Mouse (Mus musculus): ENCODE measurements around the gene Capn12. TPM values are rescaled to one million over a fixed set of nuclear protein-coding genes. Genes with fewer than 3 reads are reported as not detected.
"Not testable (repeated sequence)": the region's sequence is repeated elsewhere in the genome, so short reads cannot be mapped to it uniquely, and the experiment has no call there.

The Capn12 gene
- polyA plus RNA-seq, 1 experiment from 2014 or later, result 0.29 TPM

DNA sequence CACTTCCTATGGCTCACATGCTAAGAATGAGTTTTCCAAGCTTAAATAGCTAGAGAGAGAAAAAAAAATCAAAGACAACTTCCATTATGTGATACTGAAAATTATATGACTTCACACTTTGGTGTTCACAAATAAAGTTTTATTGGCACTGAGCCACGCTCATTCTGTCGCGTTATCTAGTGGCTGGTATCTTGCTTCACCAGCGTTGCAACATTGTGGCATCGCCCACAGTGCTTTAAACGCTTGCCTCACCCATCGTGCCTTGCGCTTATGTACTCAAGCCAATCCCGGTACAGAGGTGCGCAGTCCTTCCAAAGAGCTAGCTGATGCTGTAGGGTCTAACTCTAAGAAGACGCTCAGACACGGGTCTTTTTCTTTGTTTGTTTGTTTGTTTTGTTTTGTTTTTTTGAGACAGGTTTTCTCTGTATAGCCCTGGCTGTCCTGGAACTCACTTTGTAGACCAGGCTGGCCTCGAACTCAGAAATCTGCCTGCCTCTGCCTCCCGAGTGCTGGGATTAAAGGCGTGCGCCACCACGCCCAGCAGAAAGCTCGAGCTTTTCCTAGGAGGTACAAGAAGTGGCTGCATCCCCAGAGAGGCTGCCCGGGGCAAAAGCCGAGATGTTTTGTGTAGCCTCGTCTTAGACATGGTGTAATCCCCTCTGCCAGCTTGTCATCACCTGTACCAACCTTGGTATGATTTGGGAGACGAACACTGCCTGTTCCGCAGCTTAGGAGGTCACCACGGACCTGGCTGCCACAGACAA, 10.1 kb upstream of the Capn12 start:
- ATAC-seq, result no peak
- 83% methylated on average over 24 of the region's 24 CpGs for WGBS
- Histone ChIP-seq H3K27ac (ENCODE audit: low read length) (no peak overlapping the region), H3K4me1 (ENCODE audit: control insufficient read depth, insufficient read depth, low read length) (peaks cover 7% of the 10 kb centered on the region; the same call in 1 of the 2 replicates), H3K9me3 (ENCODE audit: control insufficient read depth, low read length) (no peaks in the 10 kb centered on the region), H3K36me3 (ENCODE audit: control insufficient read depth, insufficient read depth, low read length) (no peaks in the 10 kb centered on the region), H3K27me3 (replicated peaks; ENCODE audit: control insufficient read depth, insufficient read depth, low read length) (no peaks in the 10 kb centered on the region), H3K4me3 (ENCODE audit: low read length) (no peak overlapping the region), H3K4me2 (ENCODE audit: low read depth, low read length) (no peak overlapping the region), H3K9ac (ENCODE audit: low read depth, low read length) (no peak overlapping the region)

- H3K4me3 ChIP-seq (ENCODE audit: low read length), result no peak overlapping the region
- no peak overlapping the region for H3K4me2 ChIP-seq (ENCODE audit: low read depth, low read length)
- no peak overlapping the region for H3K9ac ChIP-seq (ENCODE audit: low read depth, low read length)
- WGBS, result 52% methylated on average over 2 of the region's 2 CpGs
- no peaks in the 10 kb centered on the region for H3K27me3 ChIP-seq (replicated peaks; ENCODE audit: control insufficient read depth, insufficient read depth, low read length)
- no peaks in the 10 kb centered on the region for H3K9me3 ChIP-seq (ENCODE audit: control insufficient read depth, low read length)
- no peak overlapping the region for H3K27ac ChIP-seq (ENCODE audit: low read length)
- ATAC-seq, result no peak
- H3K36me3 ChIP-seq (ENCODE audit: control insufficient read depth, insufficient read depth, low read length), result no peaks in the 10 kb centered on the region
- H3K4me1 ChIP-seq (ENCODE audit: control insufficient read depth, insufficient read depth, low read length), result no peaks in the 10 kb centered on the region
Observed at GRCm38 (mm10) chr7:28874565-28874964, 6.7 kb upstream of the Capn12 start.

DNA sequence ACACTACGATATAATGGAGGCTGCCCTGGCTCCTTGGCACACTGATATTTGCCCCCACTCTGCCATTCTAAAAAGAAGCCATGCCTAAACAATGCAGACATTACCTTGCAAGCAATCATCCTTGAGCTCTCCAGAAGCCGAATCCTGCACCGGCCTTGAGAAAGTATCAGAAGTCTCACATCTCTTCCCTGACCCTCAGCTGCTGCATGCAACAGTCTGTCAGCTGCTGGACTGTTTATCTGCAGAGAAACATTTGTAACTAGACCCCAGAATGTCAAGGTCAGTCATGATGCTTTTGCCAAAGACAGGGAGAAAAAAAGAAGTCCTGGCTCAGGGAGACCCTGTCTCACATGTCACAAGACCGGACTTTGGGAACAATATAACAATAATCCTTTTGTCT, 5.1 kb upstream of the Capn12 start:
- 76% methylated on average over 4 of the region's 4 CpGs for WGBS
- Histone ChIP-seq H3K27me3 (replicated peaks; ENCODE audit: control insufficient read depth, insufficient read depth, low read length) (no peaks in the 10 kb centered on the region), H3K4me3 (ENCODE audit: low read length) (no peak overlapping the region), H3K4me1 (ENCODE audit: control insufficient read depth, insufficient read depth, low read length) (no peaks in the 10 kb centered on the region), H3K27ac (ENCODE audit: low read length) (no peak overlapping the region), H3K9me3 (ENCODE audit: control insufficient read depth, low read length) (no peaks in the 10 kb centered on the region), H3K9ac (ENCODE audit: low read depth, low read length) (no peak overlapping the region), H3K4me2 (ENCODE audit: low read depth, low read length) (no peak overlapping the region), H3K36me3 (ENCODE audit: control insufficient read depth, insufficient read depth, low read length) (no peaks in the 10 kb centered on the region)
- no peak for ATAC-seq

GRCm38 (mm10) chr7:28877155-28877554, 4.1 kb upstream of the Capn12 start:
- ATAC-seq, result no peak
- Histone ChIP-seq H3K27ac (ENCODE audit: low read length) (no peak overlapping the region), H3K4me2 (ENCODE audit: low read depth, low read length) (no peak overlapping the region), H3K9me3 (ENCODE audit: control insufficient read depth, low read length) (no peaks in the 10 kb centered on the region), H3K4me1 (ENCODE audit: control insufficient read depth, insufficient read depth, low read length) (0 out of 2 replicates have a peak, but pooled peaks cover 2% of the 10 kb centered on the region), H3K4me3 (ENCODE audit: low read length) (no peak overlapping the region), H3K9ac (ENCODE audit: low read depth, low read length) (no peak overlapping the region), H3K36me3 (ENCODE audit: control insufficient read depth, insufficient read depth, low read length) (no peaks in the 10 kb centered on the region), H3K27me3 (replicated peaks; ENCODE audit: control insufficient read depth, insufficient read depth, low read length) (no peaks in the 10 kb centered on the region)
- WGBS, result 85% methylated on average over 7 of the region's 7 CpGs

DNA sequence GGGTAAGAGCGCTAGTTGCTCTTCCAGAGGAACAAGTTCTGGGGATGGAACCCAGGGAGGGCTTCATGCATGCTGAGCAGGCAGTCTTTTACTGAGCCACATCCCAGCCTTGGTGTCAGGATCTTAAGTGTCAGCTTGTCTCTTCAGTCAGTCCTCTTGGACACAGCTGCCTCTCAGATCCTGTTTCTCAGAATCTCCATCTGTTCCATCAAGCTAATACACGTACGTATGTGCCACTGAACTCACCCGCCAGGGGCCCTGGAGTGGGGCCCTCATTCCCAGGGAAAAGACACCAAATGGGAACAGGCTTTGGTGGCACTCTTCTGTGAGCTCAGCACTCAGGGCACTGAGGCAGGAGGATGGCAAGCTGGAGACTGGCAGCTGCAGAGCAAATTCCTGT, 3.4 kb upstream of the Capn12 start:
- H3K27ac ChIP-seq (ENCODE audit: low read length), result no peak overlapping the region
- H3K4me2 ChIP-seq (ENCODE audit: low read depth, low read length), result no peak overlapping the region
- no peak overlapping the region for H3K9ac ChIP-seq (ENCODE audit: low read depth, low read length)
- H3K4me1 ChIP-seq (ENCODE audit: control insufficient read depth, insufficient read depth, low read length), result 0 out of 2 replicates have a peak, but pooled peaks cover 2% of the 10 kb centered on the region
- ATAC-seq, result no peak
- no peaks in the 10 kb centered on the region for H3K27me3 ChIP-seq (replicated peaks; ENCODE audit: control insufficient read depth, insufficient read depth, low read length)
- H3K36me3 ChIP-seq (ENCODE audit: control insufficient read depth, insufficient read depth, low read length), result no peaks in the 10 kb centered on the region
- H3K9me3 ChIP-seq (ENCODE audit: control insufficient read depth, low read length), result no peaks in the 10 kb centered on the region
- 79% methylated on average over 4 of the region's 4 CpGs for WGBS
- no peak overlapping the region for H3K4me3 ChIP-seq (ENCODE audit: low read length)

GRCm38 (mm10) chr7:28879606-28880005, 1.6 kb upstream of the Capn12 start:
- H3K9me3 ChIP-seq (ENCODE audit: control insufficient read depth, low read length), result no peaks in the 10 kb centered on the region
- H3K27me3 ChIP-seq (replicated peaks; ENCODE audit: control insufficient read depth, insufficient read depth, low read length), result no peaks in the 10 kb centered on the region
- H3K9ac ChIP-seq (ENCODE audit: low read depth, low read length), result no peak overlapping the region
- no peak for ATAC-seq
- 0 out of 2 replicates have a peak, but pooled peaks cover 2% of the 10 kb centered on the region for H3K4me1 ChIP-seq (ENCODE audit: control insufficient read depth, insufficient read depth, low read length)
- no peaks in the 10 kb centered on the region for H3K36me3 ChIP-seq (ENCODE audit: control insufficient read depth, insufficient read depth, low read length)
- H3K4me2 ChIP-seq (ENCODE audit: low read depth, low read length), result no peak overlapping the region
- 78% methylated on average over 7 of the region's 7 CpGs for WGBS
- H3K27ac ChIP-seq (ENCODE audit: low read length), result no peak overlapping the region
- no peak overlapping the region for H3K4me3 ChIP-seq (ENCODE audit: low read length)

DNA sequence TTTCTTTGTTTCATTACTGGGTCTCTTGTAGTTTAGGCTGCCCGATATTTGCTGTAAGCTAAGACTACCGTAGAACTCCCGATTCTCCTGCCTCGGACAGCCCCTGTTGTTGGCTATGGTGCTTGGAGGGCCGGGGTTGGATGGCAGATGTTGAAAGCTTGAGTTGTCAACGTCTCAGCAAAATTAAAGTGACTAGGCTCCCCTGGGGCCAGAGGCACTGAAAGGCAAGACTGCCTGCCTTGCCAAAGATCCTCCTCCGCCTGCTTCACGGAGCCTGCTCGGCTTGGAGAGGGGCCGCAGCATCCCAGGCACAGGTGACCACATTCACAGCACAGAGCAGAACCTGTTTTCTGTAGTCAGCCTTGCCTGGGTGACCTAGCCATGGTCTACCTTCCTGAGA, 668 bp upstream of the Capn12 start:
- Histone ChIP-seq H3K4me1 (ENCODE audit: control insufficient read depth, insufficient read depth, low read length) (0 out of 2 replicates have a peak, but pooled peaks cover 2% of the 10 kb centered on the region), H3K27me3 (replicated peaks; ENCODE audit: control insufficient read depth, insufficient read depth, low read length) (no peaks in the 10 kb centered on the region), H3K4me2 (ENCODE audit: low read depth, low read length) (no peak overlapping the region), H3K4me3 (ENCODE audit: low read length) (no peak overlapping the region), H3K9me3 (ENCODE audit: control insufficient read depth, low read length) (no peaks in the 10 kb centered on the region), H3K27ac (ENCODE audit: low read length) (no peak overlapping the region), H3K36me3 (ENCODE audit: control insufficient read depth, insufficient read depth, low read length) (no peaks in the 10 kb centered on the region), H3K9ac (ENCODE audit: low read depth, low read length) (no peak overlapping the region)
- no peak for ATAC-seq
- 83% methylated on average over 10 of the region's 10 CpGs for WGBS

DNA sequence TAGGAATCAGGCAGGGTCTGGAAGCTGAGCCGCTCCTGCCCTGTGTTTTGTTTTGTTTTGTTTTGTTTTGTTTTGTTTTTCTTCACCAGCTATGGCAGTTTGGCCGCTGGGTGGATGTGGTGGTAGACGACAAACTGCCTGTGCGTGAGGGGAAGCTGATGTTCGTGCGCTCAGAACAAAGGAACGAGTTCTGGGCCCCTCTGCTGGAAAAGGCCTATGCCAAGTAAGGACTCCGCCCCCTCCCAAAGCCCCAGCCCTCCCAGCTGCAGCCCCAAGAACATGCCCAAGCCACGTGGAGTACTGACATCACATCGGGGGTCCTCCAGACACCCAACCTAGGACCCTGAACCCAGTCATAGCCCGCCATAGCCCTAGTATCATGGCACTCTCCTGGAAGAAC, 1.8 kb downstream of the Capn12 start:
- no peaks in the 10 kb centered on the region for H3K9me3 ChIP-seq (ENCODE audit: control insufficient read depth, low read length)
- no peak overlapping the region for H3K9ac ChIP-seq (ENCODE audit: low read depth, low read length)
- H3K36me3 ChIP-seq (ENCODE audit: control insufficient read depth, insufficient read depth, low read length), result no peaks in the 10 kb centered on the region
- no peak overlapping the region for H3K27ac ChIP-seq (ENCODE audit: low read length)
- ATAC-seq, result no peak
- WGBS, result 83% methylated on average over 11 of the region's 11 CpGs
- no peak overlapping the region for H3K4me3 ChIP-seq (ENCODE audit: low read length)
- peaks cover 2% of the 10 kb centered on the region; the same call in 1 of the 2 replicates for H3K27me3 ChIP-seq (replicated peaks; ENCODE audit: control insufficient read depth, insufficient read depth, low read length)
- 0 out of 2 replicates have a peak, but pooled peaks cover 2% of the 10 kb centered on the region for H3K4me1 ChIP-seq (ENCODE audit: control insufficient read depth, insufficient read depth, low read length)
- H3K4me2 ChIP-seq (ENCODE audit: low read depth, low read length), result no peak overlapping the region

DNA sequence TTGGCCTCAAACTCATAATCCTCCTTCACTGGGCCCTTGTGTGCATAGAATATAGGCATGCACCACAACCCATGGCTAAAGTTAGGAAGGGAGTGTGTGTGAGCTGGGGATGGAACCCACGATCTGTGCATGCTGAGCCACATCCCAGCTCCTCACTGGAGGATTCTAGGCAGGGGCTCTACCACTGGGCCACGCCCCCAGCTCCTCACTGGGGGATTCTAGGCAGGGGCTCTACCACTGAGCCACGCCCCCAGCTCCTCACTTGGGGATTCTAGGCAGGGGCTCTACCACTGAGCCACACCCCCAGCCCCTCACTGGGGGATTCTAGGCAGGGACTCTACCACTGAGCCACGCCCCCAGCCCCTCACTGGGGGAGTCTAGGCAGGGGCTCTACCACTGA, 2.5 kb downstream of the Capn12 start:
- H3K9me3 ChIP-seq (ENCODE audit: control insufficient read depth, low read length); H3K9ac ChIP-seq (ENCODE audit: low read depth, low read length); H3K27ac ChIP-seq (ENCODE audit: low read length); H3K4me1 ChIP-seq (ENCODE audit: control insufficient read depth, insufficient read depth, low read length); H3K27me3 ChIP-seq (replicated peaks; ENCODE audit: control insufficient read depth, insufficient read depth, low read length); H3K36me3 ChIP-seq (ENCODE audit: control insufficient read depth, insufficient read depth, low read length); ATAC-seq; H3K4me3 ChIP-seq (ENCODE audit: low read length); H3K4me2 ChIP-seq (ENCODE audit: low read depth, low read length): not testable (repeated sequence)
- WGBS, result 86% methylated on average over 3 of the region's 4 CpGs

GRCm38 (mm10) chr7:28886486-28886885, 5.3 kb downstream of the Capn12 start:
- WGBS, result 25% methylated on average over 14 of the region's 14 CpGs
- Histone ChIP-seq H3K4me3 (ENCODE audit: low read length) (no peak overlapping the region), H3K27me3 (replicated peaks; ENCODE audit: control insufficient read depth, insufficient read depth, low read length) (peaks cover 10% of the 10 kb centered on the region; the same call in 1 of the 2 replicates), H3K4me1 (ENCODE audit: control insufficient read depth, insufficient read depth, low read length) (peaks cover 10% of the 10 kb centered on the region), H3K4me2 (ENCODE audit: low read depth, low read length) (no peak overlapping the region), H3K27ac (ENCODE audit: low read length) (no peak overlapping the region), H3K9me3 (ENCODE audit: control insufficient read depth, low read length) (no peaks in the 10 kb centered on the region), H3K36me3 (ENCODE audit: control insufficient read depth, insufficient read depth, low read length) (0 out of 2 replicates have a peak, but pooled peaks cover 3% of the 10 kb centered on the region), H3K9ac (ENCODE audit: low read depth, low read length) (no peak overlapping the region)
- ATAC-seq, result no peak
